8 mouse cellular contexts compared by ENCODE assay signal in the genomic region with DNA sequence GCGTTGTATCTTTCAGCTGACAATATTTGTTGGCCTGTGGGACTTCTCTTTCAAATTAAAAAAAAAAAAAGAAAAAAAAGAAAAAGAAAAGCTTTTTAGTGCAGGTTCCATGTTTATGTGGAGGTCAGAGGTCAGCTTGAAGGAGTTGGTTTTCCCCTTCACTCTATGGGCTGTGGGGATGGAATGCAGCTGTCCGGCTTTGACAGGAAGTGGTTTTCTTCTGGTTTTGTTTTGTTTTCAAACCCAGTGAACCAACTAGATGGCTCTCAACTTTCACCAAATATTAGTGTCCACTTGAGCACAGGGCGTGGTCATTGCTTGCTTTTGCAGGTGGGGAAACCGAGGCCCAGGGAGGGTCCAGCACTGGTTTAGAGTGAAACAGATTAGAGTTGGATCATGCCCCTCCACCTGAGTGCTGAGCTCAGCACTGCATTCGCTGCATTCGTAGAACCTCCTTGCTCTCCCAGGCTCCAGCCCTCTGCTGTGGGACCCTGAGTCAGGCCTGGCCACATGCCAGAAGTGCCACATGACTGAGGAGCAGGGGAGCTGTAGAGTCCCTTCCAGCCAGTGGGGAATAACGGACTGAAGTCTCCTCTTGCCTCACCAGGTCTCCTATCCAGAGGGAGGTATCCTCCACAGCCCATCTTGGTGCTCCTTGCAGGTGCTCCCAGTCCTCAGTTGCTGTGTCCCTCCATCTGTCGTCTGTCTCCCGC.
DNase-seq lines count a peak whose midpoint lies in the region; ATAC-seq lines count a peak whose summit lies in the region.

No protein-coding gene starts in this region.

- ATAC-seq in heart, embryonic 11.5 days (replicated peaks; ENCODE audit: insufficient number of reproducible peaks, low FRiP score, low TSS enrichment) = peak; percentile 18; the same call in 1 of the 2 replicates
- 0 out of 2 replicates have a peak, but pooled peaks have one; percentile 31 for ATAC-seq in limb, embryonic 11.5 days (ENCODE audit: insufficient number of reproducible peaks, low FRiP score, low TSS enrichment, low read depth)

- peak overlapping the region; percentile 31; the same call in 1 of the 2 replicates for H3K27ac ChIP-seq in heart, embryonic 11.5 days (ENCODE audit: low read depth, low read length)
- no peak overlapping the region; the same call in 1 of the 2 replicates for H3K27ac ChIP-seq in limb, embryonic 11.5 days (replicated peaks; ENCODE audit: low read depth, low read length)

- 36% methylated on average over 9 of the region's 9 CpGs for WGBS in heart, embryonic 11.5 days (ENCODE audit: insufficient replicate concordance)
- 73% methylated on average over 9 of the region's 9 CpGs for WGBS in limb, embryonic 11.5 days

- no peaks in the 10 kb centered on the region for H3K27me3 ChIP-seq in heart, embryonic 11.5 days (ENCODE audit: control insufficient read depth, insufficient read depth, low read length)
- no peaks in the 10 kb centered on the region for H3K27me3 ChIP-seq in limb, embryonic 11.5 days (ENCODE audit: control insufficient read depth, insufficient read depth, low read length)

- DNase-seq in cerebellum, postnatal 10 days = peak; percentile 54 to 64
- no peak for DNase-seq in cerebellum, adult 11-12 months
- DNase-seq in retina, postnatal 1 day = peak; percentile 75
- no peak for DNase-seq in retina, embryonic 14.5 days (ENCODE audit: low spot score)
- peak; percentile 51 for DNase-seq in limb, embryonic 11.5 days (ENCODE audit: low spot score)
- DNase-seq in spleen, postnatal 4 days (ENCODE audit: low spot score in 2 of 2) = peak; percentile 39 to 65
- DNase-seq in layer of hippocampus, adult 9-11 months = no peak

- no peak overlapping the region for H3K4me2 ChIP-seq in heart, embryonic 11.5 days
- H3K4me2 ChIP-seq in limb, embryonic 11.5 days (ENCODE audit: low read depth, severe bottlenecking) = no peak overlapping the region

- H3K4me1 ChIP-seq in heart, embryonic 11.5 days (ENCODE audit: control insufficient read depth, insufficient read depth, low read length) = peaks cover 68% of the 10 kb centered on the region
- peaks cover 27% of the 10 kb centered on the region for H3K4me1 ChIP-seq in limb, embryonic 11.5 days (ENCODE audit: control insufficient read depth, insufficient read depth, low read length)

- H3K4me3 ChIP-seq in heart, embryonic 11.5 days (ENCODE audit: low read depth, low read length) = no peak overlapping the region
- no peak overlapping the region for H3K4me3 ChIP-seq in limb, embryonic 11.5 days (ENCODE audit: low read depth, low read length)

- no peaks in the 10 kb centered on the region for H3K36me3 ChIP-seq in heart, embryonic 11.5 days (ENCODE audit: control insufficient read depth, insufficient read depth, low read length)
- H3K36me3 ChIP-seq in limb, embryonic 11.5 days (ENCODE audit: control insufficient read depth, insufficient read depth, low read length) = no peaks in the 10 kb centered on the region

- H3K9ac ChIP-seq in heart, embryonic 11.5 days (ENCODE audit: low read depth, low read length) = no peak overlapping the region
- no peak overlapping the region for H3K9ac ChIP-seq in limb, embryonic 11.5 days (ENCODE audit: low read length)

- H3K9me3 ChIP-seq in heart, embryonic 11.5 days (replicated peaks; ENCODE audit: control insufficient read depth, low read length) = no peaks in the 10 kb centered on the region; the same call in 1 of the 2 replicates
- no peaks in the 10 kb centered on the region for H3K9me3 ChIP-seq in limb, embryonic 11.5 days (ENCODE audit: control insufficient read depth, low read length)

Comparison
In these comparisons a context has a peak if more than half of its experiments do, and no peak if none do; other contexts are left out.
1. DNase-seq: peak in cerebellum, postnatal 10 days (2 of 2), retina, postnatal 1 day (single experiment), limb, embryonic 11.5 days (single experiment) and spleen, postnatal 4 days (2 of 2); none in cerebellum, adult 11-12 months (single experiment), retina, embryonic 14.5 days (single experiment) and layer of hippocampus, adult 9-11 months (single experiment).